Mouse (Mus musculus): ENCODE data around the gene Litaf.
"Not testable (repeated sequence)": the region's sequence is repeated elsewhere in the genome, so short reads cannot be mapped to it uniquely, and the experiment has no call there.

The Litaf gene

GRCm38 (mm10) chr16:10991737-10992089, 74.2 kb downstream of the Litaf start:
- DNase-seq (ENCODE audit: low read depth, low spot score): no peak

- no peak for DNase-seq (ENCODE audit: low read depth, low spot score)
Observed at GRCm38 (mm10) chr16:10990763-10991162, 75.2 kb downstream of the Litaf start.

- peak; percentile 73 for DNase-seq (ENCODE audit: low read depth, low spot score)
Observed at GRCm38 (mm10) chr16:10989896-10990295, 76.1 kb downstream of the Litaf start.

- DNase-seq (ENCODE audit: low read depth, low spot score): no peak
Observed at GRCm38 (mm10) chr16:10989361-10989760, 76.6 kb downstream of the Litaf start.

- DNase-seq (ENCODE audit: low read depth, low spot score): no peak
Observed at GRCm38 (mm10) chr16:10988261-10988660, 77.7 kb downstream of the Litaf start.

GRCm38 (mm10) chr16:10984534-10984933, 81.4 kb downstream of the Litaf start:
- no peak for DNase-seq (ENCODE audit: low read depth, low spot score)

GRCm38 (mm10) chr16:10981493-10982070, 84.4 kb downstream of the Litaf start:
- no peak for DNase-seq (ENCODE audit: low read depth, low spot score)

GRCm38 (mm10) chr16:10979064-10979803, 86.7 kb downstream of the Litaf start:
- DNase-seq (ENCODE audit: low read depth, low spot score): no peak

- no peak for DNase-seq (ENCODE audit: low read depth, low spot score)
Observed at GRCm38 (mm10) chr16:10977877-10978276, 88.1 kb downstream of the Litaf start.

- DNase-seq (ENCODE audit: low read depth, low spot score): no peak
Observed at GRCm38 (mm10) chr16:10976202-10976631, 89.7 kb downstream of the Litaf start.

- no peak for DNase-seq (ENCODE audit: low read depth, low spot score)
Observed at GRCm38 (mm10) chr16:10974939-10975338, 91.0 kb downstream of the Litaf start.

GRCm38 (mm10) chr16:10974037-10974446, 91.9 kb downstream of the Litaf start:
- DNase-seq (ENCODE audit: low read depth, low spot score): no peak

GRCm38 (mm10) chr16:10972259-10972658, 93.7 kb downstream of the Litaf start:
- no peak for DNase-seq (ENCODE audit: low read depth, low spot score)

GRCm38 (mm10) chr16:10969944-10970343, 96.0 kb downstream of the Litaf start:
- DNase-seq (ENCODE audit: low read depth, low spot score): not testable (repeated sequence)

- DNase-seq (ENCODE audit: low read depth, low spot score): no peak
Observed at GRCm38 (mm10) chr16:10969342-10969741, 96.6 kb downstream of the Litaf start.

GRCm38 (mm10) chr16:10968299-10968698, 97.7 kb downstream of the Litaf start:
- DNase-seq (ENCODE audit: low read depth, low spot score): no peak

- no peak for DNase-seq (ENCODE audit: low read depth, low spot score)
Observed at GRCm38 (mm10) chr16:10967756-10968155, 98.2 kb downstream of the Litaf start.

GRCm38 (mm10) chr16:10967013-10967412, 98.9 kb downstream of the Litaf start:
- no peak for DNase-seq (ENCODE audit: low read depth, low spot score)

GRCm38 (mm10) chr16:10965034-10965433, 100.9 kb downstream of the Litaf start:
- no peak for DNase-seq (ENCODE audit: low read depth, low spot score)

GRCm38 (mm10) chr16:10960916-10961315, 105.0 kb downstream of the Litaf start:
- peak; percentile 62 for DNase-seq (ENCODE audit: low read depth, low spot score)

GRCm38 (mm10) chr16:10958763-10959440, 107.1 kb downstream of the Litaf start:
- DNase-seq (ENCODE audit: low read depth, low spot score): no peak

- not testable (repeated sequence) for DNase-seq (ENCODE audit: low read depth, low spot score)
Observed at GRCm38 (mm10) chr16:10958307-10958706, 107.7 kb downstream of the Litaf start.

GRCm38 (mm10) chr16:10957794-10958193, 108.2 kb downstream of the Litaf start:
- DNase-seq (ENCODE audit: low read depth, low spot score): no peak
